Mouse (Mus musculus) intestine, embryonic 15.5 days (tissue): Measurements from ENCODE around the gene Kat7. TPM values are rescaled to one million over a fixed set of nuclear protein-coding genes. Genes with fewer than 3 reads are reported as not detected.

Source experiments
- ATAC-seq: fragments of 200-750 bp; cut with Nextera tagmentation; 2 replicates; pipeline ENCODE4 v1.8.0; 2017; ENCODE audit warnings: moderate TSS enrichment, moderate library complexity
- H3K27ac ChIP-seq: fragments of 300-500 bp; sonication (generic); 2 replicates; pipeline ENCODE4 v1.5.1; 2015; ENCODE audit warnings: mild to moderate bottlenecking, inconsistent platforms
- H3K27me3 ChIP-seq: fragments of 300-500 bp; sonication (generic); replicated peaks from 2 replicates; pipeline ENCODE4 v1.6.1; 2015; ENCODE audit warnings: inconsistent platforms
- H3K36me3 ChIP-seq: fragments of 300-500 bp; sonication (generic); 2 replicates; pipeline ENCODE4 v1.6.1; 2015; ENCODE audit warnings: inconsistent platforms
- H3K4me1 ChIP-seq: fragments of 300-500 bp; sonication (generic); replicated peaks from 2 replicates; pipeline ENCODE4 v1.6.1; 2015; ENCODE audit warnings: inconsistent platforms
- H3K4me2 ChIP-seq: fragments of 300-500 bp; sonication (generic); replicated peaks from 2 replicates; pipeline ENCODE4 v1.6.1; 2015; ENCODE audit warnings: mild to moderate bottlenecking, inconsistent platforms
- H3K4me3 ChIP-seq: fragments of 300-500 bp; sonication (generic); replicated peaks from 2 replicates; pipeline ENCODE4 v1.5.1; 2015; ENCODE audit warnings: inconsistent platforms
- H3K9ac ChIP-seq: fragments of 300-500 bp; sonication (generic); 2 replicates; pipeline ENCODE4 v1.6.1; 2015; ENCODE audit warnings: inconsistent platforms
- H3K9me3 ChIP-seq: fragments of 300-500 bp; sonication (generic); 2 replicates; pipeline ENCODE4 v1.6.1; 2016; ENCODE audit warnings: inconsistent platforms
- WGBS: fragments of 180-500 bp; shearing (Covaris S2); methylation state at CpG from one replicate; pipeline ENCODE4 v1.1.7; 2015; 5-methylcytosine and 5-hydroxymethylcytosine counted together
- polyA plus RNA-seq: library from polyadenylated mRNA; unstranded; fragments of >200 nt; fragmentation: Nextera tagmentation; extraction: Ambion mirVana; gene quantifications from 2 replicates; pipeline ENCODE4 v1.2.1, GENCODE M21; 2015

The Kat7 gene
- polyA plus RNA-seq, 1 experiment from 2014 or later: 68.7 TPM

DNA sequence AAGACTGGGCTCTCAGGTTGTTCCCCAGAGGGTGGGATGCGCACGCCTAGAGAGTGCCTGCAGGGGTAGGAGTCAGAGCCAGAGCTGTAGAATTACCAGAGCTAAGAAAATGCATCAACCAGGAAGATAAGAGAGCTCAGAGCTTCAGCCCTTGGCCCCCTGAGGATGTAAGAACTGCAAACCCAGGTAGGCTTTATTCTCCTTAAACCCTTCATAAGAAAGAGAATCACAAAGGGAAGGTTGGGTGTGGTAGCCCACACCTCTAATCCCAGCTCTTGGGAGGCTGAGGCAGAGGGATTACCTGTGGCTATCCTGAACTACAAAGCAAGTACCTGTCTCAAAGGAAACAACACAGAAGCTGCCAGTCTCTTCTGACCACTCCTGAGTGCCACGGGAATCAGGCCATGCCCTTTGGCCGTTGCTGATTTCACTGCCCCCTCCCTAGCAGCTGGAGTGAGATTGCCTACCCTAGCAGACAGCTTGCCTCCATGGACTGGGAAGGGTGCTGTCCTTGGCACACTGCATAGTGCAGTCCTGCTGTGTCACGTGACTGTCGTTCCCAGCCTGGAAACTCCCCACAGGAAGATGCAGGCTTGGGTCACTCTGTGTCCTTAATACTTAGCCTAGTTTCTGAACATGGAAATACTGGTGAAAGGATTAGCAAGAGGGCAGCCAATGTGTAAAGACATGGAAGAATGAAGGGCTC is 43.4 kb downstream of the Kat7 start:
- Histone ChIP-seq H3K4me3 (no peak overlapping the region), H3K4me1 (0 out of 2 replicates have a peak, but pooled peaks cover 5% of the 10 kb centered on the region), H3K9ac (no peak overlapping the region), H3K27ac (no peak overlapping the region), H3K9me3 (no peaks in the 10 kb centered on the region), H3K4me2 (no peak overlapping the region), H3K27me3 (no peaks in the 10 kb centered on the region), H3K36me3 (peaks cover 5% of the 10 kb centered on the region; the same call in 1 of the 2 replicates)
- peak; percentile 34; the same call in 1 of the 2 replicates for ATAC-seq
- WGBS: 56% methylated on average over 6 of the region's 6 CpGs

GRCm38 (mm10) chr11:95264455-95265013 is 45.5 kb downstream of the Kat7 start:
- H3K4me3 ChIP-seq: no peak overlapping the region
- H3K9me3 ChIP-seq: no peaks in the 10 kb centered on the region
- no peak for ATAC-seq
- no peaks in the 10 kb centered on the region for H3K36me3 ChIP-seq
- WGBS: 76% methylated on average over 4 of the region's 4 CpGs
- peak overlapping the region; percentile 72 for H3K27ac ChIP-seq
- no peak overlapping the region for H3K4me2 ChIP-seq
- peaks cover 7% of the 10 kb centered on the region for H3K4me1 ChIP-seq
- no peaks in the 10 kb centered on the region for H3K27me3 ChIP-seq
- no peak overlapping the region for H3K9ac ChIP-seq

DNA sequence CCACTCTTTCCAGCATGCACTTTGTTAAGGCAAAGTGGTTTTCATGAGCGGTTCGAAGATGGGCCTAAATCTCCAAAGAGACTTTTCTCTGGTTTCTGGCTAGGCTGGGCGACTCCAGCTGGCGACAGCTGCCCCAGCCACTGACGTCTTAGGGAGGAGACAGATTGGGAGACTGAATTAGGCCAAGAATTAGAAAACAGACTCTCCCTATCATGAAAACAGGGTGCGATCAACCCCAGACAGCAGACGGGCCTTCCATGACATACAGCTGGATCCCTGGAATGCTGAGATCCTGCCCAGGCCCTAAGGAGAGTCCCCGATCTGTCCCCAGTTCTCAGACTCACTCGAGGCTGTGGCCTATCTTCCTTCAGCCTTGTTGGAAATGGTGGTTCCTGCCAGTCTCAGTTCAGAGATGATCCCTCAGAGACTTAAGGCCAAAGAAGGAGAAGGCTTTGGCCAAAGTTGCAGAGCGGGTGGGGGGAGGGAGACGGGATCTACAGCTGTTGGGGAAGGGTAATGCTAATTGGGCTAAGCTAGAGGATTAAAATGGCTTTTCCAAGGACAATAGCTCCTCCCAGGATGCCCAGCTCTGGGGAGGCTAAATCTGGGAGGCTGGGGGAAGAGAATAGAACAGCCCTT is 46.1 kb downstream of the Kat7 start:
- Histone ChIP-seq H3K9me3 (no peaks in the 10 kb centered on the region), H3K4me1 (peaks cover 11% of the 10 kb centered on the region), H3K9ac (no peak overlapping the region), H3K4me2 (no peak overlapping the region), H3K27ac (peak overlapping the region; percentile 72), H3K27me3 (no peaks in the 10 kb centered on the region), H3K4me3 (no peak overlapping the region), H3K36me3 (no peaks in the 10 kb centered on the region)
- peak; percentile 15; the same call in 1 of the 2 replicates for ATAC-seq
- 28% methylated on average over 11 of the region's 11 CpGs for WGBS

DNA sequence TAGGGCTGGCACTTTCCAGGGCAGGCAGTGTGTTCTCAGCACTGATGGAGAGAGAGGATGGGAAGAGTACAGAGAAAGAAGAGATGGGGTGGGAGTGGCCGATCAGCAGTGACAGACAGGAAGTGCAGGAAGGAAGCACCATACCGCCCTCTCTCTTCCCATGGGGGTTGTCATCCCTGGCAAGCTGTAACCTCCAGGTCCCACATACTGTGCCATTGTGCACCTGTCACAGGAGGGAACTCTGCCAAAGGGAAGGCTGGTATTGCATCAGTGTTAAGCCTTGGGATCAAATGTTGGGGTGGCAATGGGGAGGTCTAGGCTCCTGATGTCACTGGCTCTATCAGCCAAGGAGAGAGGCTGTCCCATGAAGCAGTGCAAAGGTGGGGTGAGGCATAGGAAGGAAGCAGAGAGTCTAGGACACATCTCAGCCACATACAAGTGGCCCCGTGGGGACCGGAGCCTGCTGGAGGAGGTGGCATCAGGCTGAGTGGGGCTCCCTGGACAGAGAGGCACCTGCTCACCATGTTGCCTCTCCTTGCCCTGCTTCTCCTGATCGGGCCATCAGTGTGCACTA is 48.8 kb downstream of the Kat7 start, which contains the start of gene Tac4:
Tac4 (plus strand) TSS at position 352 of the 574 bp plus-strand sequence.
- WGBS: 66% methylated on average over 5 of the region's 5 CpGs
- ATAC-seq: no peak
- no peak within 1 kb of the TSS for H3K4me3 ChIP-seq

DNA sequence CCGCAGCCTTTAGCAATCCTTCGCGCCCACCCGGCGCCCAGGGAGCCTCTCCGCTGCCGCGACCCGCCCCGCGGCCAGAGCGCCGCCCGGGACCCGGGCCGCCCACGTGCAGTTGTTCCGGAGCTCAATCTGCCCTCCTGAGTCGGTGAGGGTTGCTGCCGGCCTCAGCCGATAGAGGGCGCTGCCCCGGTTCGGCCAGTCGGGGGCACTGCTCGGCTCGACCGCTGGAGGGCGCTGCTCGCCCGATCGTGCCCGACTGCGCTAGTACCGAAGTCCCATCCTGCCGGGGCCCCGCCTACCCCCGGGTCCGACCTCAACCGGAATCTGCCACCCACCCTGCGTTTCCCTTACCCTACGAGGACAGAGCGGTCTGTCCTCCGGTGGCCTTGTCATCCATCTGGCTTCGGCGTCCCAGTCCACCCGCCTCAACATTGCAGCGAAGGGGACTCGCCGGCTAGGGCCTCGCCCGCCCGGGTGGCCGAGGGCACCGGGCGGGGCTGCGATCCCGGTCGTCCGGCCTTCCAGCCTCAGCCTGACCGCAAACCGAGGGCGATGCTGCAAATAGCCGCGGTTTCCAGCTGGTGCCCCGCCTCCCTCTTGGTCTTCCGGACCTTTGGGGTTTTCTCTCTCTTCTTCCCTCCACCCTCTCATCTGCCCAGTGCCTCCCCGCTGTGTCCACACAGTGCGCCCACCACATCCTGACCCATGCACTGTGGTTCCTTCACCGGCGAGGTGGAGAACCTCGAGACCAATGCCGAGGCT is 50.8 kb downstream of the Kat7 start:
- Histone ChIP-seq H3K36me3 (no peaks in the 10 kb centered on the region), H3K9me3 (no peaks in the 10 kb centered on the region), H3K9ac (peak overlapping the region; percentile 69), H3K4me1 (peaks cover 11% of the 10 kb centered on the region), H3K27me3 (no peaks in the 10 kb centered on the region), H3K4me3 (peak overlapping the region; percentile 64), H3K27ac (peak overlapping the region; percentile 73), H3K4me2 (peak overlapping the region; percentile 95)
- ATAC-seq: peak; percentile 85
- WGBS: 1% methylated on average over 73 of the region's 73 CpGs

More for the DNA sequence above, 48.8 kb downstream of the Kat7 start, which contains the start of gene Tac4:
- Histone ChIP-seq H3K36me3 (no peaks in the 10 kb centered on the region), H3K27ac (no peak within 1 kb of the TSS), H3K9ac (no peak within 1 kb of the TSS), H3K9me3 (no peaks in the 10 kb centered on the region), H3K4me1 (peaks cover 11% of the 10 kb centered on the region), H3K27me3 (no peaks in the 10 kb centered on the region), H3K4me2 (no peak within 1 kb of the TSS)

DNA sequence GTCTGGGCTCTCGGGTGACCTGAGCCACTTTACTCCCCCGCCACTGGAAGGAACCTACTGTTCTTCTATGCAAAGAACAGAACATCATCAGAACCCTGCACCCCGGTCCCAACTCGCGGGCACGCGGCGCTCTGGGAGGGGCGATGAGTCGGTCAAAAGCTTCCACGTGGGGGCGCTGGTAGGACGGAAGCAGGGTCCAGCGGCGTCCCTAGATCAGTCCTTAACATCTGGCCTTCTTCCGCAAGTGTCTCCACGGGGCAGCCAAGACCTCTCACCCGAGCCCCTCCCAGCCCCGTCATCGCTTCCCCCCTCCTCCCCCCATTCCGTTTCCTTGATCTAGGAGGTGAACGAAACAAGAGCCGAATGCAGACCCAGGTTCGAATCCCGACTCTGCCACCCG is 51.6 kb downstream of the Kat7 start:
- peak overlapping the region; percentile 64 for H3K4me3 ChIP-seq
- 3% methylated on average over 26 of the region's 26 CpGs for whole genome bisulfite sequencing
- no peaks in the 10 kb centered on the region for H3K27me3 ChIP-seq
- H3K4me2 ChIP-seq: peak overlapping the region; percentile 95
- H3K9ac ChIP-seq: peak overlapping the region; percentile 69
- no peaks in the 10 kb centered on the region for H3K36me3 ChIP-seq
- peak; percentile 82 for ATAC-seq
- H3K27ac ChIP-seq: peak overlapping the region; percentile 68
- no peaks in the 10 kb centered on the region for H3K9me3 ChIP-seq
- H3K4me1 ChIP-seq: peaks cover 10% of the 10 kb centered on the region

DNA sequence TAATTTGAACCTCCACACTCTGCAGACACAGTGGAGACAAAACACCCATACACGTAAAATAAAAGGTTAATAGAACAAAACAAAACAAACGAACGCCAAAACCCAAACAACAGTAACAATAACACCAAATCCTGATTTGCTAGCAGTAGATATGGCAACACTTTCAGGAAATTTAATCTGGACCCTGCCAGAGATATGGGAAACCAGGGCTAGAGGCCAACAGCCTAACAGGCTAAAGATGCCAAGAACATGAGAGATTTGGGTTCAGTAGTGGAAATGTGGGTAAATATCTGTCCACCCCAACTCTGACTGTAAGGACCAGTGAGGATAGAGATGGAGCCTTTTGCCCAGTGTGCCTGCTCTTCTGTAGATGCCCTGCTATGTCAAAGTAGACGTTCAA is 52.1 kb downstream of the Kat7 start:
- Histone ChIP-seq H3K36me3 (no peaks in the 10 kb centered on the region), H3K4me3 (no peak overlapping the region), H3K4me2 (peak overlapping the region; percentile 95; the same call in 1 of the 2 replicates), H3K9ac (no peak overlapping the region), H3K9me3 (no peaks in the 10 kb centered on the region), H3K27me3 (no peaks in the 10 kb centered on the region), H3K27ac (no peak overlapping the region), H3K4me1 (peaks cover 8% of the 10 kb centered on the region)
- no peak for ATAC-seq
- 56% methylated on average over 4 of the region's 4 CpGs for WGBS

DNA sequence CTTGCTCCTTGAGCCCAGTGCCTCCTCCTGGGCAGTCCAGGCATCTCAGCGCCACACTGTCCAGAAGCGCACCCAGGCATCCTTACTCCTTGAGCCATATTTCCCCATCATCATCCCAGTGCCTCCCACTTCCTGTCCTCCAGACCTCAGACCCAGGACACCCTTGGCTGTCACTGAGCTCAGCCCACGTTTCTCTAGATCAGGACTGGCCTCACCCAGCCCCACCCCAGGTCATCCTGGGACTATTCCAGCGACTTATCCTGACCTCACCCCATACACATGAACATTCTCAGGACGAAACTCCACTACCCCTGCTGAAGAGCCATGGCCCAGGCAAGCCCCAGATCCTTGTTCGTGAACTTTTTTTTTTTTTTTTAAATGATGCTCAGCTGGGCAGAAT is 54.3 kb downstream of the Kat7 start:
- WGBS: 69% methylated on average over 6 of the region's 6 CpGs
- H3K4me3 ChIP-seq: no peak overlapping the region
- no peaks in the 10 kb centered on the region for H3K9me3 ChIP-seq
- no peak overlapping the region for H3K27ac ChIP-seq
- no peak overlapping the region for H3K9ac ChIP-seq
- H3K4me2 ChIP-seq: no peak overlapping the region
- H3K4me1 ChIP-seq: peaks cover 14% of the 10 kb centered on the region
- H3K27me3 ChIP-seq: no peaks in the 10 kb centered on the region
- H3K36me3 ChIP-seq: no peaks in the 10 kb centered on the region
- no peak for ATAC-seq

DNA sequence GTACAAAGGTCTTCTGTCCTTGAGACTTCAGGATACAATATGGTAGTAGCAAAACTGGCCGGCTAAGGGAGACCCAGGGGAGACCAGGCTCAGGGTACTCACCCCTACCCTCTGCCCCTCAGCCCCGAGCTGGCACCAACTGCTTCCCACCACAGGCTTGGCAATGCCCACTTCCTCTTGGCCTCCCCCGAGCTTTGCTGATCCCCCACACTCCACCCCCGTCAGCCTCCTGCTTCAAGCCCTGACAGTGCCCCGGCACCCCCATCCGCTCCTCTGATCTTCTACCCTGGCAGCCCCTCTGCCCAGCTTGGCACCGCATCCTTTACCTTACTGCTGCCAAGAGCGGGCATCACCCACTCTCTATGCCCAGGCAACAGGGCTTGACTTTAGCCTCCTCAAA is 55.9 kb downstream of the Kat7 start:
- Histone ChIP-seq H3K4me3 (no peak overlapping the region), H3K27ac (no peak overlapping the region), H3K9ac (no peak overlapping the region), H3K9me3 (no peaks in the 10 kb centered on the region), H3K36me3 (no peaks in the 10 kb centered on the region), H3K27me3 (no peaks in the 10 kb centered on the region), H3K4me1 (peaks cover 13% of the 10 kb centered on the region), H3K4me2 (no peak overlapping the region)
- no peak for ATAC-seq
- 81% methylated on average over 8 of the region's 8 CpGs for WGBS

- Histone ChIP-seq H3K36me3 (no peaks in the 10 kb centered on the region), H3K27ac (no peak overlapping the region), H3K9ac (no peak overlapping the region), H3K4me3 (no peak overlapping the region), H3K9me3 (no peaks in the 10 kb centered on the region), H3K4me1 (peaks cover 13% of the 10 kb centered on the region), H3K4me2 (no peak overlapping the region), H3K27me3 (no peaks in the 10 kb centered on the region)
- WGBS: 77% methylated on average over 6 of the region's 6 CpGs
- peak; percentile 74 for ATAC-seq
Observed at GRCm38 (mm10) chr11:95252104-95252503, 57.9 kb downstream of the Kat7 start.

DNA sequence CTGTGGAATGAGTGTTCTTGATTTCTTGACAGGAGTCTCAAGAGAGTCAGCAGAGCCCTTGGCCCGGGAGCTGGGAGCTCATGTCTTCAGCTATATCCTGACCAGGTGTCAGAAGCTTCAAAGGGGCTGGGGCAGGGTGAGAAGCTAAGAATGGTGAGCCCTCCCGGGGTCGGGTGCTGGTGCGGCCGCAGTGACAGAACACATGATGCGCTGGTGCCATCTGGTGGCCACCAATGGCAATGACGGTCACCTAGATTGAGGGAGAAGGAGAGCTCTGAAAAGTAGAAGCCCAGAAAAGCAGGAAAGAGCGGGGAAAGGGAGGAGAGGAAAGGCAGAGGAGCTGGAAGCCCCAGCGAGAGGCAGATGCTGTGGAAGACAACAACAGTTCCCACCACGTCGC is 58.8 kb downstream of the Kat7 start:
- Histone ChIP-seq H3K36me3 (no peaks in the 10 kb centered on the region), H3K4me3 (no peak overlapping the region), H3K9ac (no peak overlapping the region), H3K27me3 (no peaks in the 10 kb centered on the region), H3K27ac (no peak overlapping the region), H3K4me1 (peaks cover 13% of the 10 kb centered on the region), H3K4me2 (no peak overlapping the region), H3K9me3 (no peaks in the 10 kb centered on the region)
- no peak for ATAC-seq
- WGBS: 4% methylated on average over 11 of the region's 11 CpGs

GRCm38 (mm10) chr11:95250110-95250509 is 59.9 kb downstream of the Kat7 start:
- H3K27ac ChIP-seq: no peak overlapping the region
- H3K9me3 ChIP-seq: no peaks in the 10 kb centered on the region
- peaks cover 13% of the 10 kb centered on the region for H3K4me1 ChIP-seq
- no peak for ATAC-seq
- H3K9ac ChIP-seq: no peak overlapping the region
- 47% methylated on average over 10 of the region's 10 CpGs for WGBS
- H3K36me3 ChIP-seq: no peaks in the 10 kb centered on the region
- H3K27me3 ChIP-seq: no peaks in the 10 kb centered on the region
- H3K4me2 ChIP-seq: no peak overlapping the region
- no peak overlapping the region for H3K4me3 ChIP-seq
